Mouse (Mus musculus) left cerebral cortex, adult 6 months (tissue): Measurements from ENCODE around the gene Hibadh. TPM values are rescaled to one million over a fixed set of nuclear protein-coding genes. Genes with fewer than 3 reads are reported as not detected.

ENCODE experiments used
- long read RNA-seq, 2 experiments: library from polyadenylated mRNA; unstranded; transcript quantifications; one replicate each; pipeline ENCODE4 v2.0.0; 2019 to 2020
- polyA plus RNA-seq: library from polyadenylated mRNA; unstranded; fragments of <200 nt; fragmentation: Nextera tagmentation; gene quantifications from 2 replicates; pipeline ENCODE4 v1.2.3, GENCODE M21; 2021

The Hibadh gene
- polyA plus RNA-seq = 64.2 and 76.1 TPM in 2 replicates
- long read RNA-seq, experiment 1, transcript Hibadh-201 (8 exons, 1,825 nt) = major isoform, 415 of 465 reads
- long read RNA-seq, experiment 1, partial matches to known transcripts = 6 of 465 reads
- long read RNA-seq, experiment 1, other reads (novel, unspliced or antisense) = 44 of 465 reads
- long read RNA-seq, experiment 2, full-length matches to known transcripts = 74 of 90 reads
- long read RNA-seq, experiment 2, partial matches to known transcripts = 8 of 90 reads
- long read RNA-seq, experiment 2, other reads (novel, unspliced or antisense) = 8 of 90 reads

DNA sequence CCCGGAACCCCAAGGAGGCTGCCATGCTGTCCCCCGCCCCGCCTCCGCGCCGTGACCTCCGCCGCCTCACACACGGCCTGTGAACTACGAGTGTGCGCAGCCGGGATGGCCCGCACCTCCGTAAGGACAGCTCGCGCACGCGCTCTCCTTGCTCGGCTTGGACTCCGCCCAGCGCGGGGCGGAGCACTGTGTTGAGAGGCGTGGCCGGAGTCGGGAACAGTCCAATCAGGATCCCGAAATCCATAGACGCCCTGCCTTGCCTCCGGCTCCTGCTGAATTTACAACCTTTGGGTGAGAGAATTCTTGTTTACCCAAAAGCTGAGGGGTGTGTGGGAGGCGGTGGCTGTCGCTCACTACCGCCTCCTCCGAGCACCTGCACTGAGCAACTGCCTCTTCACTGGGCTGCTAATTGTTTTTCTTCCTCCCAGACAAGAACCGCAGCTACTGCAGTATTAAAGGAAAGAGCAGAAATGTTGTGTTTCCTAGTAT lies at the start of gene Hibadh:
Hibadh (minus strand) TSS at position 166 of the 489 bp plus-strand sequence.

Other genes with a start within 250 kb of the Hibadh start
- 122 and 225 TPM in 2 replicates for gene Tax1bp1, start 73.3 kb upstream of the Hibadh start, polyA plus RNA-seq